ENCODE assay signal across 1 mouse cellular context in the genomic region with DNA sequence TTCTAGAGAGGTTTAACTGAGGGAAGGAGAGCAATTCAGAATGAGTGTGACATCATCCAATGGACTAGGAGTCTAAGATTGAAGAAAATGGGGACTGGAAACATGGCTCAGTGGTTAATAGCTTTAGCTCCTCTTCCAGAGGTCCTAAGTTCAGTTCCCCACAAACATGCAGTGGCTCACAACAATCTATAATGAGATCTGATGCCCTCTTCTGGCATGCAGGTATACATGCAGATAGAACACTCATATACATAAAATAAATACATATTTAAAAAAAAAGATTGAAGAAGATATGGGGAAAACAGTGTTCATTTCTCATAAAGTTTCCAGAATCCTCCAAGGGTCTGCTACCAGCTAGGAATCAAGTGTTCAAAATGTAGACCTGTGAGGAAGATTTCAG.
A peak's percentile ranks its signal among the peaks of the same experiment; 100 is the strongest.
TF ChIP-seq lines count a peak whose summit lies in the region.

No protein-coding gene starts in this region.

TF ChIP-seq in MEL, 35 proteins besides CTCF, POLR2A, EP300 and RAD21:
- TF ChIP-seq MXI1 (IDR thresholded peaks at IDR 0.05; ENCODE audit: low read depth, low read length): no peak
- peak; percentile 51 for TF ChIP-seq SMC3 (IDR thresholded peaks at IDR 0.05; ENCODE audit: low read depth, low read length)
- TF ChIP-seq ZNF384 (IDR thresholded peaks at IDR 0.05; ENCODE audit: low read depth, low read length): no peak
- TF ChIP-seq HCFC1 (IDR thresholded peaks at IDR 0.05; ENCODE audit: low read depth, low read length): no peak
